In genomic region chr8:69907106-69907505, GRCm38 (mm10) we compare ENCODE assay signal across 21 mouse cellular contexts. TPM values are rescaled to one million over a fixed set of nuclear protein-coding genes. Genes with fewer than 3 reads are reported as not detected.
DNase-seq lines count a peak whose midpoint lies in the region; ATAC-seq lines count a peak whose summit lies in the region.
"Had no signal": no experiment of that assay in that cellular context is flagged by ENCODE, and none has a peak within 500 bp of the region (broad histone marks: within the 10 kb centered on the region; RNA-seq: fewer than 3 reads in every experiment).

No protein-coding gene starts in this region.

- no peak for ATAC-seq in liver, embryonic 15.5 days (ENCODE audit: insufficient read depth)
- no peak for ATAC-seq in hindbrain, embryonic 14.5 days (ENCODE audit: low FRiP score)
- ATAC-seq: forebrain, embryonic 13.5 days; forebrain, embryonic 15.5 days; forebrain, postnatal 0 days had no signal

- no peak overlapping the region for H3K9ac ChIP-seq in liver, embryonic 15.5 days
- no peak overlapping the region for H3K9ac ChIP-seq in hindbrain, embryonic 14.5 days
- H3K9ac ChIP-seq: embryonic facial prominence, embryonic 13.5 days; embryonic facial prominence, embryonic 15.5 days; forebrain, embryonic 13.5 days; forebrain, embryonic 15.5 days; forebrain, postnatal 0 days had no signal

- no peaks in the 10 kb centered on the region for H3K9me3 ChIP-seq in liver, embryonic 15.5 days (replicated peaks)
- H3K9me3 ChIP-seq in hindbrain, embryonic 14.5 days (ENCODE audit: control insufficient read depth, low read length) = no peaks in the 10 kb centered on the region
- H3K9me3 ChIP-seq: embryonic facial prominence, embryonic 13.5 days; embryonic facial prominence, embryonic 15.5 days; forebrain, embryonic 13.5 days; forebrain, embryonic 15.5 days had no signal

- 78% methylated on average over 2 of the region's 2 CpGs for WGBS in liver, embryonic 15.5 days (ENCODE audit: insufficient replicate concordance)
- WGBS in hindbrain, embryonic 14.5 days = 91% methylated on average over 2 of the region's 2 CpGs

- H3K36me3 ChIP-seq in liver, embryonic 15.5 days (replicated peaks) = peaks cover 51% of the 10 kb centered on the region
- peaks cover 49% of the 10 kb centered on the region for H3K36me3 ChIP-seq in hindbrain, embryonic 14.5 days (replicated peaks; ENCODE audit: control insufficient read depth, insufficient read depth)

- H3K27me3 ChIP-seq in liver, embryonic 15.5 days = no peaks in the 10 kb centered on the region
- H3K27me3 ChIP-seq in hindbrain, embryonic 14.5 days (ENCODE audit: control insufficient read depth, insufficient read depth, low read length) = no peaks in the 10 kb centered on the region
- H3K27me3 ChIP-seq: embryonic facial prominence, embryonic 13.5 days; embryonic facial prominence, embryonic 15.5 days; forebrain, embryonic 13.5 days; forebrain, embryonic 15.5 days had no signal

- no peak overlapping the region for H3K4me3 ChIP-seq in liver, embryonic 15.5 days (replicated peaks)
- no peak overlapping the region for H3K4me3 ChIP-seq in hindbrain, embryonic 14.5 days (replicated peaks; ENCODE audit: low read length)
- H3K4me3 ChIP-seq: embryonic facial prominence, embryonic 13.5 days; embryonic facial prominence, embryonic 15.5 days; forebrain, embryonic 13.5 days; forebrain, embryonic 15.5 days had no signal

- peaks cover 39% of the 10 kb centered on the region for H3K4me1 ChIP-seq in liver, embryonic 15.5 days (replicated peaks)
- peaks cover 10% of the 10 kb centered on the region for H3K4me1 ChIP-seq in hindbrain, embryonic 14.5 days (replicated peaks; ENCODE audit: control insufficient read depth, insufficient read depth, low read length)

- no peak overlapping the region for H3K4me2 ChIP-seq in liver, embryonic 15.5 days
- H3K4me2 ChIP-seq in hindbrain, embryonic 14.5 days (replicated peaks) = no peak overlapping the region
- H3K4me2 ChIP-seq: embryonic facial prominence, embryonic 13.5 days; embryonic facial prominence, embryonic 15.5 days; forebrain, embryonic 13.5 days; forebrain, embryonic 15.5 days had no signal

- DNase-seq in liver (no peak), 416B (ENCODE audit: low read depth) (peak; percentile 66), MN1 (ENCODE audit: low spot score) (peak; percentile 25)
- DNase-seq in ovary, postnatal 10 days (ENCODE audit: low spot score) = no peak
- no peak for DNase-seq in spleen, adult 12 weeks (ENCODE audit: low spot score)
- DNase-seq in hindbrain, embryonic 14.5 days (ENCODE audit: low spot score) = no peak
- DNase-seq: adrenal gland, adult 2 months; adrenal gland, postnatal 10 days; adrenal gland, postnatal 25 days; cerebellum, adult 11 months; cerebellum, adult 2 months; cerebellum, adult 9-11 months; cerebellum, postnatal 14 days; cerebellum, postnatal 36 days; embryo, embryonic 11 days; forebrain, postnatal 0 days had no signal

- H3K27ac ChIP-seq in liver, embryonic 15.5 days (replicated peaks) = 0 out of 2 replicates have a peak overlapping the region, but pooled peaks have one; percentile 2
- H3K27ac ChIP-seq in hindbrain, embryonic 14.5 days = no peak overlapping the region
- H3K27ac ChIP-seq: embryonic facial prominence, embryonic 13.5 days; embryonic facial prominence, embryonic 15.5 days; forebrain, embryonic 13.5 days; forebrain, embryonic 15.5 days had no signal

RNA-seq across cellular contexts. Expression of gene Yjefn3, which starts 4.6 kb away (rescaled TPM):
- polyA plus RNA-seq in liver, embryonic 15.5 days (2015; fragmentation: Nextera tagmentation; extraction: Ambion mirVana) = 0.51 and 0.54 TPM in 2 replicates
- polyA plus RNA-seq in hindbrain, embryonic 14.5 days (2014; fragmentation: Nextera tagmentation; extraction: Ambion mirVana) = 11.0 and 12.3 TPM in 2 replicates

RNA-seq across cellular contexts. Expression of gene Ndufa13, which starts 4.7 kb away (rescaled TPM):
- 89.7 and 96.9 TPM in 2 replicates for polyA plus RNA-seq in liver, embryonic 15.5 days (2015; fragmentation: Nextera tagmentation; extraction: Ambion mirVana)
- 201 and 213 TPM in 2 replicates for polyA plus RNA-seq in hindbrain, embryonic 14.5 days (2014; fragmentation: Nextera tagmentation; extraction: Ambion mirVana)

RNA-seq across cellular contexts. Expression of gene Tssk6, which starts 5.1 kb away (rescaled TPM):
- 2.1 TPM in 2 replicates for polyA plus RNA-seq in liver, embryonic 15.5 days (2015; fragmentation: Nextera tagmentation; extraction: Ambion mirVana)
- polyA plus RNA-seq in hindbrain, embryonic 14.5 days (2014; fragmentation: Nextera tagmentation; extraction: Ambion mirVana) = 4.6 and 4.7 TPM in 2 replicates

RNA-seq across cellular contexts. Expression of gene Cilp2, which starts 19.6 kb away (rescaled TPM):
- polyA plus RNA-seq in liver, embryonic 15.5 days (2015; fragmentation: Nextera tagmentation; extraction: Ambion mirVana) = 0.03 and 0.06 TPM in 2 replicates
- 4.1 and 4.2 TPM in 2 replicates for polyA plus RNA-seq in hindbrain, embryonic 14.5 days (2014; fragmentation: Nextera tagmentation; extraction: Ambion mirVana)

Comparison
In these comparisons a context has a peak if more than half of its experiments do, and no peak if none do; other contexts are left out.
1. DNase-seq: peak in 416B (single experiment) and MN1 (single experiment); none in liver (single experiment), ovary, postnatal 10 days (single experiment), spleen, adult 12 weeks (single experiment) and hindbrain, embryonic 14.5 days (single experiment).